Mouse (Mus musculus) CH12.LX (cell line): ENCODE data around the gene Dnase2a. TPM values are rescaled to one million over a fixed set of nuclear protein-coding genes. Genes with fewer than 3 reads are reported as not detected.

Experiments used
- DNase-seq: peaks from one replicate; pipeline ENCODE4 v3.0.0-alpha.2; 2013; ENCODE audit errors: extremely low read depth
- H3K27ac ChIP-seq: 2 replicates; pipeline ENCODE4 v1.5.1; 2012; ENCODE audit warnings: low read depth, mild to moderate bottlenecking, control low read depth, moderate library complexity; ENCODE audit not compliant: insufficient read depth
- H3K27me3 ChIP-seq: replicated peaks from 2 replicates; pipeline ENCODE3; 2012; ENCODE audit warnings: inconsistent platforms
- H3K36me3 ChIP-seq, 2 experiments: replicated peaks in 1 of 2; 2 replicates each; pipeline versions ENCODE3 to v1.6.1; 2012; ENCODE audit warnings: inconsistent platforms in 1 of 2, low read length in 1 of 2, mild to moderate bottlenecking in 1 of 2, mixed read lengths in 1 of 2, moderate library complexity in 1 of 2; ENCODE audit not compliant: control insufficient read depth in 1 of 2, insufficient read depth in 1 of 2
- H3K4me1 ChIP-seq, 2 experiments: 2 replicates each; pipeline ENCODE4 v1.6.1; 2012; ENCODE audit warnings: inconsistent platforms in 1 of 2, moderate library complexity in 1 of 2; ENCODE audit not compliant: insufficient read depth in 2 of 2, control insufficient read depth in 1 of 2
- H3K4me2 ChIP-seq: 2 replicates; pipeline ENCODE4 v1.6.1; 2012; ENCODE audit warnings: low read depth, mild to moderate bottlenecking, control low read depth; ENCODE audit not compliant: poor library complexity, insufficient read depth, severe bottlenecking
- H3K4me3 ChIP-seq, 3 experiments: fragments of 150-350 bp in 1 of 3; sonication (generic) in 1 of 3; replicated peaks in 1 of 3; 2 replicates each; pipeline versions ENCODE3 to v1.5.1; 2011 to 2012; ENCODE audit warnings: low read depth in 2 of 3, low read length in 2 of 3, mild to moderate bottlenecking in 2 of 3, moderate library complexity in 2 of 3, control low read depth in 1 of 3, improper control_type of control experiment in 1 of 3, inconsistent platforms in 1 of 3, mixed read lengths in 1 of 3; ENCODE audit not compliant: poor library complexity in 1 of 3
- H3K79me2 ChIP-seq: replicated peaks from 2 replicates; pipeline ENCODE4 v1.6.1; 2012; ENCODE audit warnings: mild to moderate bottlenecking, moderate library complexity; ENCODE audit not compliant: control insufficient read depth, poor library complexity, insufficient read depth, severe bottlenecking; ENCODE audit errors: extremely low read depth
- H3K9ac ChIP-seq: 2 replicates; pipeline ENCODE4 v1.6.1; 2012; ENCODE audit warnings: low read depth, mild to moderate bottlenecking, control low read depth, moderate library complexity; ENCODE audit not compliant: insufficient read depth
- H3K9me3 ChIP-seq: replicated peaks from 2 replicates; pipeline ENCODE3; 2012; ENCODE audit warnings: low read length, inconsistent platforms, mixed read lengths
- BHLHE40 ChIP-seq: IDR thresholded peaks from 2 replicates; pipeline ENCODE4 v1.6.1; 2011; ENCODE audit warnings: mild to moderate bottlenecking, low read depth, low read length, improper control_type of control experiment
- CHD1 ChIP-seq: IDR thresholded peaks from 2 replicates; pipeline ENCODE4 v1.6.1; 2012; ENCODE audit warnings: low read depth, low read length, improper control_type of control experiment, inconsistent platforms
- GABPA ChIP-seq: IDR thresholded peaks from 2 replicates; pipeline ENCODE4 v1.6.1; 2012; ENCODE audit warnings: low read depth, low read length, improper control_type of control experiment, inconsistent platforms; ENCODE audit not compliant: insufficient replicate concordance
- IRF4 ChIP-seq: IDR thresholded peaks from 2 replicates; pipeline ENCODE4 v1.6.1; 2014; ENCODE audit warnings: low read depth, mild to moderate bottlenecking, inconsistent platforms, low read length, improper control_type of control experiment
- MEF2A ChIP-seq: IDR thresholded peaks from 2 replicates; pipeline ENCODE4 v1.6.1; 2014; ENCODE audit warnings: low read depth, mild to moderate bottlenecking, inconsistent platforms, low read length, improper control_type of control experiment, borderline replicate concordance
- NRF1 ChIP-seq: IDR thresholded peaks from 2 replicates; pipeline ENCODE4 v1.6.1; 2014; ENCODE audit warnings: low read depth, mild to moderate bottlenecking, inconsistent platforms, low read length, improper control_type of control experiment, moderate library complexity
- RCOR1 ChIP-seq: conservative IDR thresholded peaks from 2 replicates; pipeline ENCODE4 v1.6.1; 2012; ENCODE audit warnings: low read depth, mild to moderate bottlenecking, inconsistent platforms, low read length, improper control_type of control experiment
- SIN3A ChIP-seq: IDR thresholded peaks from 2 replicates; pipeline ENCODE4 v1.6.1; 2012; ENCODE audit warnings: low read length, improper control_type of control experiment, inconsistent platforms
- TBP ChIP-seq: conservative IDR thresholded peaks from 2 replicates; pipeline ENCODE4 v1.6.1; 2011; ENCODE audit warnings: low read depth, low read length, improper control_type of control experiment
- TCF12 ChIP-seq: IDR thresholded peaks from 2 replicates; pipeline ENCODE4 v1.6.1; 2014; ENCODE audit warnings: low read depth, mild to moderate bottlenecking, inconsistent platforms, low read length, improper control_type of control experiment
- UBTF ChIP-seq: IDR thresholded peaks from 2 replicates; pipeline ENCODE4 v1.6.1; 2012; ENCODE audit warnings: low read depth, mild to moderate bottlenecking, inconsistent platforms, low read length, improper control_type of control experiment, moderate library complexity
- USF1 ChIP-seq: IDR thresholded peaks from 2 replicates; pipeline ENCODE4 v1.6.1; 2014; ENCODE audit warnings: low read depth, mild to moderate bottlenecking, inconsistent platforms, low read length, improper control_type of control experiment
- ZMIZ1 ChIP-seq: IDR thresholded peaks from 2 replicates; pipeline ENCODE4 v1.6.1; 2012; ENCODE audit warnings: low read depth, mild to moderate bottlenecking, inconsistent platforms, low read length, improper control_type of control experiment
- dilution Hi-C: fragments of 300-500 bp; cut with MboI; formaldehyde crosslinking; loops from 2 replicates; pipeline ENCODE4 v1.14.3; 2020; ENCODE audit warnings: low sequenced_read_pairs; ENCODE audit not compliant: extremely low pct_unique_long_range_greater_than_20kb, extremely low pct_ligation_motif_present
- in situ Hi-C: fragments of 300-500 bp; cut with MboI; formaldehyde crosslinking; loops from 3 replicates; pipeline ENCODE4 v1.14.3; 2019; ENCODE audit warnings: low sequenced_read_pairs, low pct_ligation_motif_present, low pct_unique_long_range_greater_than_20kb, mixed read lengths
- polyA plus RNA-seq: library from polyadenylated mRNA; unstranded; fragments of >175 nt; gene quantifications from 2 replicates; pipeline ENCODE4 v1.2.1, GENCODE M21; 2012; ENCODE audit warnings: low read depth; ENCODE audit not compliant: insufficient read length
- total RNA-seq, 2 experiments: library from RNA; depleted of rRNA; stranded (reverse); fragments of 300-350 nt in 1 of 2; fragments of >200 nt in 1 of 2; gene quantifications; 2 replicates each; pipeline ENCODE4 v1.2.3; 2012 to 2014

Dnase2a gene
- total and polyA plus RNA-seq, 3 experiments, result 12.8 to 25.4 (median 15.0) TPM

- TF ChIP-seq RCOR1 (no peak), MEF2A (no peak), UBTF (no peak), TBP (no peak), CHD1 (no peak), USF1 (no peak), SIN3A (no peak), BHLHE40 (no peak), GABPA (no peak), ZMIZ1 (no peak), TCF12 (no peak), IRF4 (no peak), NRF1 (no peak)
- DNase-seq, result no peak
- Histone ChIP-seq H3K27me3 (no peaks in the 10 kb centered on the region), H3K36me3 (peaks cover 19 to 32% of the 10 kb centered on the region in 2 experiments), H3K27ac (no peak overlapping the region), H3K4me1 (peaks cover 14 to 42% of the 10 kb centered on the region in 2 experiments), H3K9me3 (no peaks in the 10 kb centered on the region), H3K9ac (peak overlapping the region; percentile 84; the same call in 1 of the 2 replicates), H3K79me2 (peaks cover 6% of the 10 kb centered on the region; the same call in 1 of the 2 replicates), H3K4me2 (peak overlapping the region; percentile 88; the same call in 1 of the 2 replicates), H3K4me3 (no peak overlapping the region)
- dilution Hi-C loops (no loop called here), in situ Hi-C loops (loop anchor here (5.0 kb wide), 1 partner anchor 36 kb away; no protein-coding TSS in a partner anchor)
Observed at GRCm38 (mm10) chr8:84970913-84971312, 62.6 kb downstream of the Dnase2a start.

Other genes starting within 250 kb of the Dnase2a start
Only the 20 nearest of the 33 such genes appear.
- gene Nfix, start 108.2 kb upstream of the Dnase2a start, total RNA-seq (2012; rRNA removed), result 0.76 and 1.1 TPM in 2 replicates
- 0.09 and 0.19 TPM in 2 replicates for gene Nfix, start 108.2 kb upstream of the Dnase2a start, total RNA-seq (2014; rRNA removed)
- 8.6 and 10.5 TPM in 2 replicates for gene Nfix, start 108.2 kb upstream of the Dnase2a start, polyA plus RNA-seq
- gene Dand5, start 85.7 kb upstream of the Dnase2a start, total RNA-seq (2012; rRNA removed), result 1.7 TPM in 2 replicates
- 1.4 and 1.8 TPM in 2 replicates for gene Dand5, start 85.7 kb upstream of the Dnase2a start, total RNA-seq (2014; rRNA removed)
- 1.5 and 1.7 TPM in 2 replicates for gene Dand5, start 85.7 kb upstream of the Dnase2a start, polyA plus RNA-seq
- 53.6 and 59.7 TPM in 2 replicates for gene Gadd45gip1, start 77.0 kb upstream of the Dnase2a start, total RNA-seq (2012; rRNA removed)
- 56.6 and 56.9 TPM in 2 replicates for gene Gadd45gip1, start 77.0 kb upstream of the Dnase2a start, total RNA-seq (2014; rRNA removed)
- gene Gadd45gip1, start 77.0 kb upstream of the Dnase2a start, polyA plus RNA-seq, result 56.6 and 57.6 TPM in 2 replicates
- gene Rad23a, start 67.9 kb upstream of the Dnase2a start, total RNA-seq (2012; rRNA removed), result 87.0 and 115 TPM in 2 replicates
- 66.4 and 66.5 TPM in 2 replicates for gene Rad23a, start 67.9 kb upstream of the Dnase2a start, total RNA-seq (2014; rRNA removed)
- gene Rad23a, start 67.9 kb upstream of the Dnase2a start, polyA plus RNA-seq, result 135 and 143 TPM in 2 replicates
- 395 and 738 TPM in 2 replicates for gene Calr, start 61.6 kb upstream of the Dnase2a start, total RNA-seq (2012; rRNA removed)
- 627 and 669 TPM in 2 replicates for gene Calr, start 61.6 kb upstream of the Dnase2a start, total RNA-seq (2014; rRNA removed)
- 1,181 and 1,636 TPM in 2 replicates for gene Calr, start 61.6 kb upstream of the Dnase2a start, polyA plus RNA-seq
- 142 and 165 TPM in 2 replicates for gene Farsa, start 51.6 kb upstream of the Dnase2a start, total RNA-seq (2012; rRNA removed)
- 144 and 146 TPM in 2 replicates for gene Farsa, start 51.6 kb upstream of the Dnase2a start, total RNA-seq (2014; rRNA removed)
- 175 and 192 TPM in 2 replicates for gene Farsa, start 51.6 kb upstream of the Dnase2a start, polyA plus RNA-seq
- not detected in 2 replicates for gene Syce2, start 36.4 kb upstream of the Dnase2a start, total RNA-seq (2012; rRNA removed)
- not detected in 2 replicates for gene Syce2, start 36.4 kb upstream of the Dnase2a start, total RNA-seq (2014; rRNA removed)
- 0.54 TPM in 1 of 2 replicates, not detected in the other for gene Syce2, start 36.4 kb upstream of the Dnase2a start, polyA plus RNA-seq
- gene Gcdh, start 14.6 kb upstream of the Dnase2a start, total RNA-seq (2012; rRNA removed), result 26.2 and 27.3 TPM in 2 replicates
- 16.4 and 20.6 TPM in 2 replicates for gene Gcdh, start 14.6 kb upstream of the Dnase2a start, total RNA-seq (2014; rRNA removed)
- 13.7 and 17.7 TPM in 2 replicates for gene Gcdh, start 14.6 kb upstream of the Dnase2a start, polyA plus RNA-seq
- gene Klf1, start 6.6 kb upstream of the Dnase2a start, total RNA-seq (2012; rRNA removed), result 0.34 and 0.38 TPM in 2 replicates
- 0.20 and 0.24 TPM in 2 replicates for gene Klf1, start 6.6 kb upstream of the Dnase2a start, total RNA-seq (2014; rRNA removed)
- 0.20 and 0.26 TPM in 2 replicates for gene Klf1, start 6.6 kb upstream of the Dnase2a start, polyA plus RNA-seq
- 0.08 and 0.21 TPM in 2 replicates for gene Mast1, start 28.8 kb downstream of the Dnase2a start, total RNA-seq (2012; rRNA removed)
- gene Mast1, start 28.8 kb downstream of the Dnase2a start, total RNA-seq (2014; rRNA removed), result not detected in 2 replicates
- 0.34 and 0.55 TPM in 2 replicates for gene Mast1, start 28.8 kb downstream of the Dnase2a start, polyA plus RNA-seq
- 0.17 and 0.21 TPM in 2 replicates for gene Rtbdn, start 38.4 kb downstream of the Dnase2a start, total RNA-seq (2012; rRNA removed)
- gene Rtbdn, start 38.4 kb downstream of the Dnase2a start, total RNA-seq (2014; rRNA removed), result not detected in 2 replicates
- 0.93 and 1.8 TPM in 2 replicates for gene Rtbdn, start 38.4 kb downstream of the Dnase2a start, polyA plus RNA-seq
- 1.8 and 3.1 TPM in 2 replicates for gene Gm49661, start 60.9 kb downstream of the Dnase2a start, total RNA-seq (2012; rRNA removed)
- gene Gm49661, start 60.9 kb downstream of the Dnase2a start, total RNA-seq (2014; rRNA removed), result not detected in 2 replicates
- gene Gm49661, start 60.9 kb downstream of the Dnase2a start, polyA plus RNA-seq, result not detected in 2 replicates
- 218 and 231 TPM in 2 replicates for gene Prdx2, start 61.0 kb downstream of the Dnase2a start, total RNA-seq (2012; rRNA removed)
- gene Prdx2, start 61.0 kb downstream of the Dnase2a start, total RNA-seq (2014; rRNA removed), result 231 and 232 TPM in 2 replicates
- gene Prdx2, start 61.0 kb downstream of the Dnase2a start, polyA plus RNA-seq, result 158 and 159 TPM in 2 replicates
- gene Rnaseh2a, start 61.2 kb downstream of the Dnase2a start, total RNA-seq (2012; rRNA removed), result 104 and 115 TPM in 2 replicates
- 71.6 and 76.2 TPM in 2 replicates for gene Rnaseh2a, start 61.2 kb downstream of the Dnase2a start, total RNA-seq (2014; rRNA removed)
- gene Rnaseh2a, start 61.2 kb downstream of the Dnase2a start, polyA plus RNA-seq, result 83.1 and 88.1 TPM in 2 replicates
- 226 and 342 TPM in 2 replicates for gene Junb, start 70.2 kb downstream of the Dnase2a start, total RNA-seq (2012; rRNA removed)
- 175 and 217 TPM in 2 replicates for gene Junb, start 70.2 kb downstream of the Dnase2a start, total RNA-seq (2014; rRNA removed)
- 63.4 and 66.4 TPM in 2 replicates for gene Junb, start 70.2 kb downstream of the Dnase2a start, polyA plus RNA-seq
- gene Hook2, start 82.0 kb downstream of the Dnase2a start, total RNA-seq (2012; rRNA removed), result 17.6 and 24.7 TPM in 2 replicates
- 7.1 TPM in 2 replicates for gene Hook2, start 82.0 kb downstream of the Dnase2a start, total RNA-seq (2014; rRNA removed)
- gene Hook2, start 82.0 kb downstream of the Dnase2a start, polyA plus RNA-seq, result 9.8 and 11.7 TPM in 2 replicates
- gene Best2, start 106.0 kb downstream of the Dnase2a start, total RNA-seq (2012; rRNA removed), result 0.21 TPM in 1 of 2 replicates, not detected in the other
- not detected in 2 replicates for gene Best2, start 106.0 kb downstream of the Dnase2a start, total RNA-seq (2014; rRNA removed)
- 0.23 TPM in 1 of 2 replicates, not detected in the other for gene Best2, start 106.0 kb downstream of the Dnase2a start, polyA plus RNA-seq
- gene Asna1, start 116.7 kb downstream of the Dnase2a start, total RNA-seq (2012; rRNA removed), result 109 and 125 TPM in 2 replicates
- gene Asna1, start 116.7 kb downstream of the Dnase2a start, total RNA-seq (2014; rRNA removed), result 108 and 119 TPM in 2 replicates
- gene Asna1, start 116.7 kb downstream of the Dnase2a start, polyA plus RNA-seq, result 127 and 132 TPM in 2 replicates
- 151 and 202 TPM in 2 replicates for gene Trir, start 118.3 kb downstream of the Dnase2a start, total RNA-seq (2012; rRNA removed)
- gene Trir, start 118.3 kb downstream of the Dnase2a start, total RNA-seq (2014; rRNA removed), result 190 and 209 TPM in 2 replicates
- 185 and 244 TPM in 2 replicates for gene Trir, start 118.3 kb downstream of the Dnase2a start, polyA plus RNA-seq
- 48.0 and 50.4 TPM in 2 replicates for gene Tnpo2, start 128.4 kb downstream of the Dnase2a start, total RNA-seq (2012; rRNA removed)
- 36.3 and 41.2 TPM in 2 replicates for gene Tnpo2, start 128.4 kb downstream of the Dnase2a start, total RNA-seq (2014; rRNA removed)
- 45.1 and 57.0 TPM in 2 replicates for gene Tnpo2, start 128.4 kb downstream of the Dnase2a start, polyA plus RNA-seq